Mouse (Mus musculus) CD4-positive helper T cell, adult 2 months (primary cell): ENCODE measurements at regions not wholly inside any gene's neighbourhood (a gene's known extent, or its start where the extent isn't known, plus 50 kb on each side); places are given as distances from the start of the nearest gene placed in this dataset.

Experiments
- DNase-seq: peaks from one replicate; pipeline ENCODE4 v3.0.0-alpha.2; 2012; ENCODE audit warnings: low read depth, missing footprints, low spot score

DNA sequence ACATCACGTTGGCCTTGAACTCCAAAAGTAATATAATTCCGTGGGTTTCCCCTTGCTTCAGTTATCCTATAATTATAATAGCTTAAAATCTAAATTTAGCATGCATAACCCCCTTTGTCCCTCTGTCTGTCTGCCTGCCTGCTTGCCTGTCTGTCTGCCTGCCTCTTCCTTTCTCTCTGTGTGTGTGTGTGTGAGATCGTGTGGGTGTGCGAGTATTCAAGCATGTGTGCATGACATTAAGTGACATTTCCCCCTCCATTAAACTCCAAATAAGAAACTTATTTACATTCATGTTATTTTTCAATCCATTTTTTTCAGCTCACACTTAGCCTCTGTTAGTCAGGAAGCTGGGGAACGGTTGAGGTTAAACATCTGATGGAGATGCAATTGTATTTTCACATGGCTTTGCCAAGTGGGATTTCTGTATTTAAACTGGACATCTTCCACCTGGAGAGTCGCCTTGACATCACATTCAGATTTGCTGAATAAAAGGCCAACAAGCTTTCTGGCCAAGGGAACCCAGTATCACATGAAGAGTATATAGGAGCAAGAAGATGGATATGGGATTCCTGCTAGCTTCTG, 130.8 kb upstream of the Map3k1 start:
- no peak for DNase-seq

DNA sequence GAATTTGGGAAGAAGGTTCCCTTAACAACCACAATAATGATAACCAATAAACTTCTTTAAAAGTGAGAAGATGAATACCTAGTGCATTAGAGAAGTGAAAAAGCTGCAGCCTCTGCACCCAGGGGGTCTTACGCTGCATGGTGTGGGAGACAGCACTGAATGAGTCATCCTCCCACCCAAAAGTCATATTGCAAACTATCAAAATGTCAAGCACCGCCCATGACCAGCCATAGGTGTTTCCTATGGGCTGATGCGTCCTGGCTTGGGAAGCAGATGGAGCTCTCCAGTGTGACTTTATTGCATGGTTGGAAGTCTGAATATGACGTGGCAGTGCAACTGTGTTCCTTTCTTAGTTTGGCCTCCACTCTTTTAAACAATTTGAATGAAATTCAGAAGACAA, 131.5 kb upstream of the Map3k1 start:
- DNase-seq, result no peak

DNA sequence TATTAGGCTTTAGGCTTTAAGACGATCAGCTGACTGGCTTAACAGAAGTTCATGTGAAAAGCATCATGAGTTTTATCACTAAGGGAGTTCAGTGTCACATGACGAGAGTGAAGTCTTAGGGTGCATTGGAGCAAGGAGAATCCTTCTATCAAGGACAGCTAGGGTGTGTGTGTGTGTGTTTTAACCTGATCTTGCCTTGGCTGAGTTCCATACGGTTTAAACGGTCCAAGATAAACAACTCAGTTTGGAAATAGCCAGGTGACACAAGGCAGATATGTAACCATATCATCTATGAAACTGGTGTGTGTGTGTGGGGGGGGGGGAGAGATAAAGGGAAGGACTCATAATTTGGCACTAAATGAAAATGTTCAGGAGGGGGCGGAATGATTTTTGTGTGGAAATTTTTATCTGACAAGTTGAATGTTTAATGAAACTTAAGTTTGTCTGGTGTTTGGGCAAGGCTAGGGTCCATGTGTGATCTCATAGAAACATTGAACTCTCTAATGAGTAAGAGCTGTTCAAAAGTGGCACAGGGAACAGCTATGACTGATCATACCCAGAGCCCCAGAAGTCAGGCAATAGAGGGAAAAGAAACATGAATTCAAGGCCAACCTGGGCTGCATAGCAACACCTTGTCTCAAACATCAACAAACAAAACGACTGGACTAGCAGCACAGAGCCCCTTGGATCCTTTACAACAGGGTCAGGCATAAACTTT, 132.2 kb upstream of the Map3k1 start:
- no peak for DNase-seq

DNA sequence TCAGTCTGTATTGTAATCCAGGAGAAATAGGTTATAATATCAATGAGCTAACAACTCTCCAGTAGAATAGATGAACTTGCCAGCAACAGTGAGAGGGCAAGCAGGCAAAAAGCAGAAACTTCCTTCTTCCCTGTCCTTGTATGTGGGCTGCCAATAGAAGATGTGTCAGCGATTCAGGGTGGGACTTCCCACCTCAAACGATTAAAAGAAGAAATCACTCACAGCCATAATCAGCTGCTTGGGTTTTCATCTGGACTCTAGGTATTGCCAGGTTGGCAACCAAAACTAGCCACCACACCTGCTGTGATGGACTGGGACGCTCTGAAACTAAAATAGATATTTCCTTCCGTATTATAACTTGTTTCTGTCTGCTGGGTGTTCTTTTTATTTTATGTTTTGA, 133.2 kb upstream of the Map3k1 start:
- DNase-seq, result no peak

DNA sequence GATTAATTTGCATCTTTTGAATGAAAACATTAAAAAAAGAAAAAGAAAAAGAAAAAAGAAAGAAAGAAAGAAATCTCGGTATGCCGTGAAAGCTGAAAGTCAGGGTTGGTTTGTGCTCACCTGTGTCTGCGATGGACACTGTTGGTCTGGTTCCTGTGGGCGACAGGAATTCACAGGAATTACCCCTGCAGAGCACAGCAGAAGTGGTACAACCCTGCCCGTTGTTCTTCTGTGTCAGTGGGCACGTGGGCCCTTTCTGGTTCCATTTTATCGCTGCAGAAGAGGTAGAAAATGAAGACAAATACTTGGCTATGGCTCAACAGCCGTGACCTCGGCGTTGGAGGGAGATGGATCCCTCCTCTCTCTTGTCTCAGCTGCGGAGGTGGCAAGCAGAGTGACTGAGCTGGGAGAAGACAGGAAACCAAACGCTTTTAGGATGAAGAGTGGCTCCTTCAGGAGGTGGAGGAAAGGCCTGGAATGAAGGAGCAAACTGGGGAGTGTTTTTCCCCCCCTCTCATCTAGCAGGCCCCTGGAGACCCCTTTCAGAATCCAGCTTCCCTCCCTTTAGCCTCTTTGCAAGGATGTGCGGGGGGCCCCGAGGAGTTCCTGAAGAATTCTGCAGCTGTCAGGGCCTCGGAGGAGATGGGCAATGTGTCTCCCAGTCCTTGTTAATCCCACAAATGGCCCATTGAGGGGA, 134.7 kb upstream of the Map3k1 start:
- no peak for DNase-seq

DNA sequence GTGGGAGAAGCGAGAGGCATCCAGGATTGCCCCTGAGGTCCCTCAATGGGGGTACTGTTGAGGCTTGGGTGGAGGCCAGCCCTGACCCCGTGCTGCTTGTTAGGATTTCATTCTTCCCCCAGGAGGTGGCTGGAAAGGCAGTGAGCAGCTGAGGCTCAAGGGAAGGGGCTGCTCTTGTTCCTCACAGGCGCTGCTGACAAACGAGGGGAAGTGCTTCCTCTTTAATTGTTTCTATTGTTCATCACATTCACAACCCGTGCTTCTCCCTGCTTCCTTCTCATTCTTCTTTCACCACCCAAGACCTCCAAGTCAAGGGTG, 135.3 kb upstream of the Map3k1 start:
- no peak for DNase-seq

DNA sequence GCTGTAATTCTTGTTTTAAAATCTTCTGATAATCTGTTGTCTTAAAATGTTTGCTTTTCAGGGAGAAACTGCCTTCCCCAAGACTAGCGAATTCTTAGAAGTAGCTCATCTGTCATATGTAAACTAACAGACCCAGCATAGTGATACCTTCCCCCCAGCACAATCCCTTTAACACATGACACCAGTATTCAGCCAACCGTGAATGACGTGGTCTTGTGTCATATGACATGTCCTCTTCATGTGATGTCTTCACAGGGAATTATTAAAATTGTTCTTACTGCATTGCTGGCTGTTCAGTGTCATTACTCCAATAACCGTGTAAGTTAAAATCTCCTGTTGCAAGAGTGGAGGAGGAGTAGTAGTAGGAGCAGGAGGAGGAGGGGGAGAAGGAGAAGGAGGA, 137.5 kb upstream of the Map3k1 start:
- DNase-seq, result no peak

DNA sequence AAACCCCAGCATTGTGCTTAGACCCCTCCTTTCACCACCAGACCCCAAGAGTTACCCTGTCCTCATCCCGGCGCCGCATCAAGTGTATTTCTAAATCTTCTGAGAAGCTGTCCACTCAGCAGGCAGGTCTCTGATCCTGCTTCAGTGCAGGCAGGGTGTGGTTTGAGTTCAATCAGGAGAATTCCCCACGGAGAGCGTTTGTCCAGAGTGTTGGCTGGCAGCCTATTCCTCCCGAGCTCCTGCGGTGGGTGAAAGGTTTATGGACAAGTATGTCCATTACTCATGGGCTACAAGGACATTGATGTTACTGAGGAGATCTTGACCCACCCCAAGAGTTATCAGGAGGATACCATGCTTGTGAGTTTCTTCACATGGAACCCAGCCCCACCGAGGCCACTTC, 138.0 kb upstream of the Map3k1 start:
- no peak for DNase-seq

DNA sequence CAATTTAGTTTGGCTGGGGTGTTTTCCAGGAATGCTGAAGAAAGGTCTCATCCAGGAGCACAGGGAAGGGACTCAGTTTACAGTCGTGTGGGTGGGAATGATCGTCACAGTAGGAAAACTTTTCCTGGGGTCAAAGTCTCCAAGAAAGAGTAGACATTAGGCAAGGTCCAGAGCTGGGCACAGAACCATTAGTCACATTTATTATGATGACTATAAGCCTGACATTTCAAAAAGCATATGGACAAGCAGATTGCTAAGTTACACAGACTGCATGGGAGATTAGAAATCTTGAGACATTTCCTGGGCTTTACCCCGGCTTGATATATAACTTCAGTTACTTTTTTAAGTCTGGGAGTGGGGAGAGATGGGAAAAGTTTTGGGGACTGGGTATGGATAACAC, 139.6 kb upstream of the Map3k1 start:
- no peak for DNase-seq

DNA sequence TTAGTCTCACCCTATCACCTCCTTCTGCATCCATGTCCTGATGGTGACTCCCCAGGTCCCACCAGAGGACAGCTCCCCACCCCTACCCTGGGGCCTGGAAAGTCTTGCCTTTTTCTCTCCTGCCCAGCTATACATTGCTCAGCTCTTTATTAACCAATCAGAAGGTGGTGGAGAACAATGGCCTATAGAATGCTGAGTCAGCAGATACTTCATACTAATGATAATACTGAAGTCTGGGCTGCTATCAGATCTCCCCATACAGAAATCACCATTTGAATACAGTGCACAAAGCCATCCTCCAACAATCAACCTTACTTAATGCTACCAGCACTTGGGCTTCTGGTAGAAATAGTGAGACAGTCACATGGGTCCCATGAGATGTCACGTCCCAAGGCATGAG, 141.2 kb upstream of the Map3k1 start:
- no peak for DNase-seq

DNA sequence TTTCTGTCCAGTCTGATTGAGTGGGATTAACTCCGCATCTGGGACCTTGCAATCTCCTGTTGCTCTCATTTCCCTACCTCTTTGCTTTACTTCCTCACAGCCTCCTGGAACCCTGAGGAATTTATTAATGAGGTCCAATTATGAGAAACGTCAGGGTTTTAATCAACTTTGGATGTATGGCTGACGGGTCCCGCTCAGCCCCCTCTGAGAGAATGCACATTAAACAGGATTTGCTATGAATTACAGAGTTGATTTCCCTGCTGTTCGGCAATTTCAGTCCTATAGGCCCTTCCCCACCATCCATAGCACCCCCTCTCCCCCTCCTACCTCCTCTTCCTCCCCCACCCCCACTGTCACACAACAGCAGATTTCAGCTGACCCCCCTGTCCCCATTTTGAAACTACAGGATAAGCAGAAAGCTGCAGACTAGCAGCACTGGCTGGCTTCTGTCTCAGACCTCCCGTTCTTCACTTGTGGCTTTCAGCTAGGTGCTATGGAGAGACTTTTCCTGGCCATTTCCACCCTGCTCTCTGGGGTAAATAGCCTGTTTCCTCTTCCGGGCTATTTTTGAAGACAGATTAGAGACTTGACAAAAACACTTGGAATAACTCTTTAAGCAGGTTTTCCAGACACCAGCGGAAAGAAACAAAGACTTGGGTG, 145.2 kb upstream of the Map3k1 start:
- DNase-seq, result no peak

DNA sequence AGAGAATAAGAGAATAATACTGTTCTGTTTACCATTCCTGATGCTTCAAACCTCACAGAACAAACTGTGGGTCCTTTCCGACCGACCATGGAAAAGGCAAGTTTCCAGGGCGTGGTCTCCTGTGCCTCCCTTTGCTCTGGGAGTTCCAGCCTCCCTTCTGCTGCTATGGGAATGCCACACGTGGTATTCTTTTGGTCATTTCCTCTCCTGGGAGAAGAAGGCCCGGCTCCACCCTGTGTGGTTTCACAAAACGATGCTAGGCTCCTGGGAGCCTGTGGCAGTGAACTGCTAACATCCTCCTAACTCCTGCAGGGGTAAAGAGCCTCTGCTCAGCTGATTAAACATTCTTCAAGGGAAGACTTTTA, 145.7 kb upstream of the Map3k1 start:
- no peak for DNase-seq

DNA sequence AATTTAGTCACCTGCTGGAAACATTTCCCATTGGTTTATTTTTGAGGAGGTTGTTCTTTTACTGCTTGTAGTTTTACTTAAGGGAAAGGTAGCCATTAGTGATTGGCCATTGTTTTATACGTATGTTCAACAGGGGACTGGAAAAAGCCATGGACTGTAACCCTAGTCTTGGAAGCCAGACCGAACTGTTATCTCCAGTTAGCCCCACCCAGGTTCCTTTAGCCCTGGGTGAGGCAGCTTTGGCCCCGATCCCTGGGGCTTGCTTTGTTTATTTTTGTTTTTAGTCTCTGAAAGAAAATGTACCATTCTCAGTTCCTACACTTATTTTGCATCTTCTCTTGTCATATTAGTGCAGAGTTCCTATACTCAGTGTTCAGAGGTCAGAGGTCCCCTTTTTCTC, 148.3 kb upstream of the Map3k1 start:
- DNase-seq, result no peak

DNA sequence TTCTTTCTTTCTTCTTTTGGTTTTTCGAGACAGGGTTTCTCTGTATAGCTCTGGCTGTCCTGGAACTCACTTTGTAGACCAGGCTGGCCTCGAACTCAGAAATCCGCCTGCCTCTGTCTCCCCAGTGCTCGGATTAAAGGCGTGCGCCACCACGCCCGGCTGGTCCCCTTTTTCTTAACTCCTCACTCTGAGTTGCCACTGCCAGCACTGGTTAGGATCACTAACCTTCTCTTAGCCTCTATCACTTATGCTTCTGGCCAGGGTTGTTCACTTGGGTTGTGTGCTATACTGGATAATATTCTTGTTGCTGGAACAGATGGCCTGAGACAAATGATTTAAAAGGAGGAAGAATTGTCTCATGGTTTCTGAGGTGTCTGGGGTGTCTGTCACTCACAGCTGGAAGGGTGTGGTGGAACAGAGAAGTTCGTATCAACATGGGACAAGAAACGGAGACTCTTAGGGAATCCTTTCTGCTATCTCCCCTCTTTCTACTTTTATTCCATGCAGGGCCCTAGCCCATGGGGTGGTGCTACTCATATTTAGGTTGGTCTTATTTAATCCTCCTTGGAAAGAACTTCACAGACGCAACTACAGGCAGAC, 149.0 kb upstream of the Map3k1 start:
- DNase-seq, result no peak

DNA sequence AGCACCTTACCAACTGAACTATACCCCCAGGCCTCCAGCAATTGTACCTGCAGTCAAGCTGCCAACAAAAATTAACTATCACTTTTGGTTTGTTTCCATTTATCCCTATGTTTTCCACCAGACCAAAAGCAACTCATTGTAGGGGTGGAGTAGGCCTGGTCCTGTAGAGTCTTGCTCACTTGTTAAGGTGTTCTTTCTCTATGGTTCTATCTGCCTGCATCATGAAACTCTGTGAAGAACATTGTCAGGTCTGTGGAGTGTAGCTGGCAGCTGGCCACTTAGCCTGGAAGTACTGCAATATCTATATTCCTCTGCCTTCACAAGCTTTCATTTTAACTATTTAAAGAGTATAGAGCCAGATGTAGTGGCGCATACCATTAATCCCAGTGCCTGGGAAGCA, 149.6 kb upstream of the Map3k1 start:
- no peak for DNase-seq

DNA sequence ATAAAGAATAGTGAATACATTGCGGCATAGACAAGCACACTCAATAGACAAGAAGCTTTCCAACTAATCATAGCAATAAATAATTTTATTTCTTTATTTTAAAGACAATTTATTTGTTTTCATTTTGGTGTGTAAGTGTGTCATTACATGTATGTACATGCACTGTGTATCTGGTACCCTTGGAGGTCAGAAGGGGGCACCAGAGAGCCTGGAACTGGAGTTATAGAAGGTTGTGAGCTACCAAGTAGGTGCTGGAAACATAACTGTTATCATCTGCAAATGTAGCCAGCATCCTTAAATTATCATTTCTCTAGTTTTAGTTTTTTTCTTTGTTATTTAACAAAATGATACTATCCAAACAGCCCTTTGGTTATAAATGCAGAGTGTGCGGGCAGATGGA, 151.2 kb upstream of the Map3k1 start:
- DNase-seq, result no peak

DNA sequence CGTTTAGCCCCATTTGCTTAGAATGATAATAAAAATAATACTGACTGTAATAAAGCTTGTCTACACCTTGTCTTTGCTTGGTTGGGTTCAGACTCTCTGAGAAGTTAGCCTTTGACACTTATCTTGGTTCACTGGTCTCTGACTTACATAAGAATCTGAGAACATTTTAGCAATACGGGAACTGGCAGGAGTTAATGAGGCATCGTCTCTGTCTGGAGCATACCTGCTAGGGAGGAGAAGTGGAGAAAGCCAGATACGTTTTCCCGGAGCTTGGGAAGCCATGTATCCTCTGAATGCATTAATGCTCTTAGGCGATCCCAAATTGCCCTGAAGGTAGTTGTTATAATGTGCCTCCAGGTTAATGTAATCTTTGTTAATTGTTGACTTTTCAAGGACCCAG, 152.6 kb upstream of the Map3k1 start:
- no peak for DNase-seq

DNA sequence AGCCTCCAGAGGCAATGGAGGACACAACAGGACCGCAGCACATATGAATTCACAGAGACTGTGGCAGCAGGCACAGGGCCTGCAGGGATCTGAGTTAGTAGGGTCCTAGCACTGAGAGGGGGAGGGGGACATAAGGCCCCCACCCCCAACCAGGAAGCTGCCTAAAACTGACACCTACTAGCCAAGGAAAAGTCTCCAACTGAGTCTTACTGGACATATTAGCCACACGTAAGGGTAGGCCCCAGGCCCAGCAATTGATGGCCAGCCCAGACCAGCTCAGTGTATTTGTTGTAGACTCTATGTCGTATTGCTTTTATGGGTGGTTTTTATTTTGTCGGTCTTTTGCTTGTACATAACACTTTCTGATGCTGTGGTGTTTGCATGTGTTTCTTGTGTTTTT, 153.4 kb upstream of the Map3k1 start:
- DNase-seq, result no peak

DNA sequence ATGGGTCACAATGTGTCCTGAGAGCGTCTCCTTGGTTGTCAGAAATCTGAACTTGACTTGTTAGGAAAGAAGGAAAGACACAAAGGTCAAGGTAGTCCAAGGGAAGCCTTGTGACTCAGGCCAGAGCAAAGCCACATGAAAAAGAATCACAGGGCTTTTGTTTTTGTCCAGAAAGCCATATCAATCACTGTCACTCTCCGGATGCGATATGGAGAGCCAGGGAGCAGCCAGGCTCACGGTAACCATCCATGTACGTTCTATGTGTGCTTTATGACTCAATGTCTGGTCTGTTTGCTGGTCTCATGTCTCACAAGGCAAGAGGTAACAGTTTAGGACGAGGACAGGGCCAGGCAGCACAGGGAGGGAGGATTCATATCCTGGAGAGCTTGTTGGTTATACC, 157.3 kb upstream of the Map3k1 start:
- DNase-seq, result no peak

DNA sequence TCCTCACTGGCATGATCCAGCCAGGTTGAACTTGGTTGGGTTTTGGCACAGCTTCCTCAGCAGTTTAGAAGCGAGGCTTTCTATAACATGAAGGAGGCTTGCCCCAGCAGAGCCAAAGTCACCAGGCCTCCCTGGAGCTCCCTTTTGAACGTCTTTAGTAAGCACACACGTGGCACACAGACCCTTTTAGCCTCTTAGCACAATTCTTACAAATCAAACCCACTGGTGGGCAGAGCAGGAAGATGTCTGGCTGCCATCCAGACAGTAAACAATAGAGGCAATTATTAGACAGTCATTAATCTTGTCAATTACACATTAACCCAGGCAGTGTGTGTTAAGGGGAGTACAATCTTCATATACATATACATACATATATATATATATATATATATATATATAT, 157.8 kb upstream of the Map3k1 start:
- no peak for DNase-seq

DNA sequence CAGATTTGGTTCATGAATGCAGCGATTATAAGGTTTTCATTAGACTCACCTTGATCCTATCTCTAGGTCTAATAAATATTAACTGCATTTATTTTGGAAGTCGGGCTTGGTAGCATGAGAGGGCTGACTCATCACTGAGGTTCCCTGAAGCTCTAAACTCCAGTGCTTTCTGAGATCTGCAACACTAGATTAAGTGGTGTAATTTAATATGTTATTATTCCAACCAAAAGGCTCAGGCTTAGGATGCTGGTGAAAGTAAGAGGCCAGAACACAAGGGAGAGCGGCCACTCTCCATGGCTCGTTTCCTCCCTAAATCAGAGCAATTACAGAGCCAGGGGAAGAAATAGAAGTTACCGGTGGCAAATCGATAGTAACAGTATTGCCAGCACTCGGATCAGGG, 159.4 kb upstream of the Map3k1 start:
- no peak for DNase-seq

DNA sequence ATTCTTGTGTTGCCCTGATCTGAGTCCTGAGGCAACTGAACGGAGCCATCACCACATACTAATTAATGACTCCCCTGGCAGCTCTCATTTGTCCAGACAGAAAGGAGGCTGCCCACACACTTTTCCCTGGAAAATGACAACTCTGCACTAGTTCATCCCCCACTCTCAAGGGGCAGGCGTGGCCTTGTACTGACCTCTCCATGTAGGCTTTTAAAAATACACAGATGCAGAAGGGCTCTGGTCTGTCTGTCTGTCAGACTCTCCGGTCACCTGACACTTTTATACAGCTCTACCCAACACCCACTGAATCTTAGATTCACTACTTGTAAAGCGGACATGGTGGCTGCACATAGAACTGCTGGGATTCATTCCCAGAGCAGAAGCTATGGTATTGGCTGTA, 165.5 kb upstream of the Map3k1 start:
- no peak for DNase-seq

DNA sequence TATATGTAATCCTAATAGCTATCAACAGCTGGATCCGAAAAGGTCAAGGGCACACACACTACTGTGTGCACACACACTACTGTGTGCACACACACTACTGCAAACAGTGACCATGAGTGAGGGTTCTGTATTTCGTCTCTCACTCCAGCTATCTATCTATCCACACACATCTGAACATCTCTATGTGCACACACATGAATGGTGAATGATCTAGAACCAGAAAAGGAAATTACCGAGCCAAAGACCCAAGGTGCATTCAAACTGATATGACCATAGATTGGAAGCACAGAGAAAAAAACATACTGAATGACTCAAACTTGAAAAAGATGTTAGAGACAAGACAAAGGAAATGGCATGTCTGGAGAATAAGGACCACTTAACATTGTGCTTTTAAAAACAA, 166.8 kb upstream of the Map3k1 start:
- DNase-seq, result no peak
